Mouse (Mus musculus): ENCODE results near the gene Cerkl.

GRCm38 (mm10) chr2:79428022-79428421 lies 28.6 kb downstream of the Cerkl start:
- TF ChIP-seq CTCF (IDR thresholded peaks at IDR 0.05; ENCODE audit: insufficient read depth, low read length) (no peak), POLR2A (IDR thresholded peaks at IDR 0.05; ENCODE audit: borderline replicate concordance, extremely low read depth, low read depth, low read length) (no peak)

All from lung, adult 2 months (tissue).